Mouse (Mus musculus): ENCODE results near the gene Prpf6.

Gene Prpf6

DNA sequence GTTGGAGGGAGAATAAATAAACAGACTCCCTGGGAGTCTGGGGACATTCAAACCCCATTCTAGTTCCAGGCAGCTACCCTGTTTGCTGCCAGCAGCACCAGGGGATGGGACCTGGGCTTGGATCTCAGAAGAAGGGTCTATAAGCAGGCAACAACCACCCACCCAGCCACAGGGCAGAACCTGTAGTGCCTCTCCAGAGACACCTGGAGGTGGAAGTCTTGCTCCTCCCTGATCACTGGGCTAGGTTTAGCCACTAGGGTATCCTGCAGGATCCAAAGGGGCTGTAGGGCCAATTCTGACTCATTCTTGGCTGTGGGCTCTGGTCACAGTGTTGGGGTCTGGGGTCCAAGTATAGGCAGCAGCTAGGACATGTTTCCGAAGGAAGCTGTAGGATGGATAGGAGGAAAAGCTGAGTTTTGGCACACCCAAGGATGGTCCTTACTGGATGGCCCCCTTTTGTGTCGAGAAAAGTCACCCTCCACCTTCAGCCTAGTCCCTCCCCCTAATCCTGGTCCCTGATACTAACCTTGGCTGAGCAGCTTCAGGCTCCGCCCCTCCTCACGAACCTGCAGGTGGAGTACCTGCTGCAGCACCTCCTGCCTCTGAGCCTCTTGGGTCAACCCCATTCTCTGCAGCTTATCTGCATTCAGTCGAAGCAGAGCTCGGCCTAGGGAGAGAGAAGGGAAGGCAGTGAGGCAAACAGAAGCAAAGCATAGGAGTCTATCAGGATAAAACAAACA, 4.7 kb downstream of the Prpf6 start:
- no peak for DNase-seq (ENCODE audit: low spot score)

DNA sequence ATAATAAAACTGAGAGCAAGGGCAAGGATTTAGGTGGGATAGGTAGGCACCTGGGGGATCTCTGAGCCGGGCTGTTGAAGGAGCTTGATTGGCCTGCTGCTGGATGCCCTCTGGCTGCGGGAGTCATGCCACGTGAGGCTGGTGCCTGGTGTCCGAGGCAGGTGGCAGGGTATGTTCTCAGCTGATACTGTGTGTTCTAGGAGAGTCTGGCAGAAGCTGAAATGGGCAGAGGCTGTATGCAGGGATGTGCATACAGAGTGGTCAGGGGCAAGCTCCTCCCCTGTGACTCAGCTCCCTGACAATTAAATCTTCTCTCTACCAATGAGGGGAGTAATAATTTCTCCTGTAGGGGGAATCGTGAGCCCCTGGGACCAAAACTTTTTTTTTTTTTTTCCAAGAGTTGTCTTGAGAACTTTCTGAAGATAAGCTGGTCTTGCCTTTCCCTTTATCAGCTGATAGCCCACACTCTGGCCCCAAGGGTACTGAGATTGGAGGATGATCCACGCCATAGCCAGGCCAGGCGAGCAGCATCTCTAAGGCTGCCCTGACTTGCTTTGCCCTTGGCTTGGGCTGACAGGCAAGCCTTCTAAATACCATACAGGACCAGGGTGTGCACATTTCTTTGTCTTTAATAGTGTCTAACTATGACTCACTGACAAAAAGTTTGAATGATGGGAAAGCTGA, 5.9 kb downstream of the Prpf6 start:
- no peak for DNase-seq (ENCODE audit: low spot score)

GRCm38 (mm10) chr2:181598454-181599351, 7.0 kb downstream of the Prpf6 start, which contains the start of gene Samd10:
Samd10 (minus strand) TSS chr2:181599212.
- DNase-seq (ENCODE audit: low spot score) = peak; percentile 74

GRCm38 (mm10) chr2:181600226-181600758, 8.6 kb downstream of the Prpf6 start:
- no peak for DNase-seq (ENCODE audit: low spot score)

GRCm38 (mm10) chr2:181600828-181601750, 9.4 kb downstream of the Prpf6 start:
- peak; percentile 99 for DNase-seq (ENCODE audit: low spot score)

GRCm38 (mm10) chr2:181601751-181602145, 10.1 kb downstream of the Prpf6 start:
- DNase-seq (ENCODE audit: low spot score) = no peak

- DNase-seq (ENCODE audit: low spot score) = no peak
Observed at GRCm38 (mm10) chr2:181602367-181602766, 10.7 kb downstream of the Prpf6 start.

- no peak for DNase-seq (ENCODE audit: low spot score)
Observed at GRCm38 (mm10) chr2:181618761-181619495, 27.3 kb downstream of the Prpf6 start.

DNA sequence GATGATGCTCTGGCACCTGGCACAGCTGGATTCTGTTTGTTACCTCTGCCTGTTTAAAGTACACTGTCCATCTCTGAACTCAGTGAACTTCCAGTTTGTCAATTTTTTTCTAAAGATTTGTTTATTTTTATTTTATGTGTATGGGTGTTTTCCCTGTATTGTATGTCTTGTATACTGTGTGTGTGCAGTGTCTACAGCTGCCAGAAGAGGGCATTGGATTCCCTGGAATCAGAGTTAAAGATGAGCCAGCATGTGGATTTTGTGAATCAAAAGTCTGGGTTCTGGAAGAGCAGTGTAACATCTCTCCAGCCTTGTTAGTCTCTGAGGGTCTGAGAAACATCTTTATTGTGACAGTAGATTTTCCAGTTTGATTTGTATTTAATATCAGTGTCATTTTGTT, 31.7 kb downstream of the Prpf6 start:
- DNase-seq (ENCODE audit: low spot score) = peak; percentile 34

DNA sequence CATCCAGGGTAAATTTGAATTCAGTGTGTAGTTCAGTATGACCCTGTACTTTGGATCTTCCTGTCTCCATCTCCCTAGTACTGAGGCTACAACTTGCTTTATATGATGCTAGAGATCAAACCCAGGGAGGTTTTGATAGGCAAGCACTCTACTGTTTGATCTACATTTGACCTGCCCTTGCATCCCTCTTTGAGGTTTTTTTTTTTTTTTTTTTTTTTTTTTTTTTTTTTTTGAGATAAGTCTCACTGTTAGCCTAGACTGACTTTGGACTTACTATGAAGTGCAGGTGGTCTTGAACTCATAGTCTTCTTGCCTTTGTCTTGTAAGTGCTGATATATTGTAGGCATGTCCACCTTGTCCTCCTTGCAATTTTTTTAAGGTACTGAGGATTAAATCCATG, 36.8 kb downstream of the Prpf6 start:
- no peak for DNase-seq (ENCODE audit: low spot score)

DNA sequence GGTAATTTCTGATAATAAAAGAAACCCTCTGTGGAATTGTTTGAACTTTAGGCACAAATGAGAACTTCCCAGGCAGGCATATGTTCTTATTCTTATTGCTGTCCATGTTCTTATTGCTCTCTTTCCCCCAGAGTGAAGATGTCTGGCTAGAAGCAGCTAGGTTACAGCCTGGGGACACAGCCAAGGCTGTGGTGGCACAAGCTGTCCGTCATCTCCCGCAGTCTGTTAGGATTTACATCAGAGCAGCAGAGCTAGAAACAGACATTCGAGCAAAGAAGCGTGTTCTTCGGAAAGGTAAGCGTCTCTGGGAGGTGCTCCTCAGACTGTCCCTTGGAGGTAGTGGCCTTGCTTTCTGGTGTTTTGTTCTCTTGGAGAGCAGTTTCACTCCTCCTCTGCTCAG, 41.0 kb downstream of the Prpf6 start:
- no peak for DNase-seq (ENCODE audit: low spot score)

DNA sequence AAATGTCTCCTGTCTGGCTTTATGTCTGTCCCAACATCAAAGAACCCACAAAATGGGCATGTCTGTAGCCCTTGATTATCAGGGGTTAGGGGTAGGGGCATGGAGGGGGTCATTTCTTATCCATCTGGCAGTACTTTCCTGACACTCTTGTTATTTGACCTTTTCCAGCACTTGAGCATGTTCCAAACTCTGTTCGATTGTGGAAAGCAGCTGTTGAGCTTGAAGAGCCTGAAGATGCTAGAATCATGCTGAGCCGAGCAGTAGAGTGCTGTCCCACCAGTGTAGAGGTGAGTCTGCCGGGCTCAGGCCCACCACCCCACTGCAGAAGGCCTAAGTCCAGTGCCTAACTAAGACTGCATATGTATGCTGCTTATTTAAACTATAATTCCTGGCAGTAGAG, 44.2 kb downstream of the Prpf6 start:
- no peak for DNase-seq (ENCODE audit: low spot score)

GRCm38 (mm10) chr2:181644361-181644760, 52.7 kb downstream of the Prpf6 start:
- peak; percentile 68 for DNase-seq (ENCODE audit: low spot score)

DNA sequence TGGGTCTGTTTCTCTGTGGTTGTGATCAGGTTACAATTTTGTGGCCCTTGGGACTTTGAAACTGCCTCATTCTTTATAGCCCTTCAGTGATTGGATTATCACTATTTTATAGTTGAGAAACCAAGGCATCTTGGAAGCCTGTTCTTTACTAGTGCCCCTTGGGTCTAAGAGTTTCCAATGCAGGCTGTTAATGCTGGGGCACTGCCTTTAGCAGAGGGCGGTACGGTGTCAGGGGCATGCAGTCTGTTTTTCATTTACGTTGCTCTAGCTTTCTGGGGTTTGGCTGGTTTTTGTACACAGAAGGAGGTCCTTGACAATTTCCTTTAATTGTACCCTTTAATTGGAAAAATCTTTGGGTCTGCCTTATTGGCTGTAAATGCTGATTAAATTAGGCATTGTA, 54.0 kb downstream of the Prpf6 start:
- no peak for DNase-seq (ENCODE audit: low spot score)

- no peak for DNase-seq (ENCODE audit: low spot score)
Observed at GRCm38 (mm10) chr2:181646626-181647472, 55.2 kb downstream of the Prpf6 start.

GRCm38 (mm10) chr2:181648926-181649325, 57.3 kb downstream of the Prpf6 start:
- no peak for DNase-seq (ENCODE audit: low spot score)

DNA sequence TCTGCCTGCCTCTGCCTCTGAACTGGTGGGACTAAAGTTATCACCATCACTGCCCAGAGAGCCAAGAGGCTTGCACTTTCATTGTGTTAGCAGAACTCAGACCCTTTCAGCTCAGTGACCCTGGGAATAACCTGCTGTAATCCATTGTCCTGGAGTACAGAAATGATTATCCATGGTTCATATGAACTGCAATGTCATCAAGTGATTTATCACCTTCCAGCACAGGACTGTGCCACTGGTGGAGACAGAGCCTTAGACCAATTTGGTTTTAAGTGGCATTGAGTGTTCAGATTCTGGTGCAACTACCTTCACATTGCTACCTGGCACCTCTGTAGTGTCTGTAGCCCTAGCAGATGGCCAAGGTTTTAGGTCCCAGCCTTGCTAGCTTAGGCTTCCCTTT, 61.4 kb downstream of the Prpf6 start:
- DNase-seq (ENCODE audit: low spot score) = no peak

- DNase-seq (ENCODE audit: low spot score) = no peak
Observed at GRCm38 (mm10) chr2:181653523-181653922, 61.9 kb downstream of the Prpf6 start.

DNA sequence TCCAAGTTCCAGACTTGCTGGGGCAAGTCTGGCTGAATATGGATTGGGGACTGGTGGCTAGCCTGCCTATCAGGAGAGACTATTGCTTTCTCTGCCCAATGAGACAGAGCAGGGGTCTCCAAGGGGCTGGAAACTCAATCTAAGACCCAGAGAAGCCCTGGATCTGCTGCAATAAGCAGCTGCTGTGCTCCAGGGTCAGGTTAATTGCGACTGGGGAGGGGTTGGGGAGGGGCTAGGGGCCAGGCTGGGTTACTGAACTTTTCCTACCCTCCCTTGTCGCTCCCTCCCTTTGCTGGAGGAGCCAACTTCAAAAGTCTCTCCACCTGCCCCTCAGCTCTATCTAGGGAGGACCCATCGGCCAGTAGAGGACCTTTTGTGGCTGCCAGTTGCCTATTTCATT, 65.1 kb downstream of the Prpf6 start, which contains the start of gene Gm29797:
Gene Gm29797, plus strand, starts transcription at position 301 of the 400 bp plus-strand sequence.
- DNase-seq (ENCODE audit: low spot score) = no peak
